Mouse (Mus musculus) gastrocnemius, adult 2 months (tissue): ENCODE results near the gene Sec16a. TPM values are rescaled to one million over a fixed set of nuclear protein-coding genes. Genes with fewer than 3 reads are reported as not detected.

ENCODE experiments used
- DNase-seq: peaks from one replicate; pipeline ENCODE4 v3.0.0; 2022
- H3K27ac ChIP-seq: fragments of 200-600 bp; 2 replicates; pipeline ENCODE4 v1.8.1; 2022; ENCODE audit warnings: mild to moderate bottlenecking
- H3K4me3 ChIP-seq: fragments of 200-600 bp; 2 replicates; pipeline ENCODE4 v1.8.1; 2022; ENCODE audit warnings: mild to moderate bottlenecking, moderate library complexity
- CTCF ChIP-seq: fragments of 200-600 bp; IDR thresholded peaks from 2 replicates; pipeline ENCODE4 v1.8.1; 2022; ENCODE audit warnings: antibody characterized with exemption, mild to moderate bottlenecking, moderate library complexity
- intact Hi-C: fragments of 180-260 bp; cut with DNase I; formaldehyde crosslinking; loops from one replicate; pipeline ENCODE4 v1.15.1; 2025
- total RNA-seq, 2 experiments: library from RNA; stranded (reverse); gene quantifications; 2 replicates each; pipeline ENCODE4 v1.2.3; 2021

Sec16a gene
- total RNA-seq, 2 experiments from 2014 or later: 27.2 to 30.4 TPM

- no peak for DNase-seq
- no peak for TF ChIP-seq CTCF
- H3K27ac ChIP-seq: peak overlapping the region; percentile 62
- H3K4me3 ChIP-seq: peak overlapping the region; percentile 26
- intact Hi-C loops: no loop called here
Measured at GRCm38 (mm10) chr2:26483230-26483869, 38.3 kb upstream of the Sec16a start.

GRCm38 (mm10) chr2:26482824-26483223 lies 37.8 kb upstream of the Sec16a start:
- peak overlapping the region; percentile 26 for H3K4me3 ChIP-seq
- intact Hi-C loops: no loop called here
- no peak for TF ChIP-seq CTCF
- no peak for DNase-seq
- H3K27ac ChIP-seq: peak overlapping the region; percentile 62

GRCm38 (mm10) chr2:26481724-26482495 lies 36.9 kb upstream of the Sec16a start:
- DNase-seq: no peak
- intact Hi-C loops: no loop called here
- H3K4me3 ChIP-seq: no peak overlapping the region
- no peak for TF ChIP-seq CTCF
- peak overlapping the region; percentile 62 for H3K27ac ChIP-seq

- no peak for TF ChIP-seq CTCF
- DNase-seq: no peak
- Histone ChIP-seq H3K4me3 (no peak overlapping the region), H3K27ac (no peak overlapping the region)
- intact Hi-C loops: no loop called here
Measured at GRCm38 (mm10) chr2:26480911-26481310, 35.9 kb upstream of the Sec16a start.

DNA sequence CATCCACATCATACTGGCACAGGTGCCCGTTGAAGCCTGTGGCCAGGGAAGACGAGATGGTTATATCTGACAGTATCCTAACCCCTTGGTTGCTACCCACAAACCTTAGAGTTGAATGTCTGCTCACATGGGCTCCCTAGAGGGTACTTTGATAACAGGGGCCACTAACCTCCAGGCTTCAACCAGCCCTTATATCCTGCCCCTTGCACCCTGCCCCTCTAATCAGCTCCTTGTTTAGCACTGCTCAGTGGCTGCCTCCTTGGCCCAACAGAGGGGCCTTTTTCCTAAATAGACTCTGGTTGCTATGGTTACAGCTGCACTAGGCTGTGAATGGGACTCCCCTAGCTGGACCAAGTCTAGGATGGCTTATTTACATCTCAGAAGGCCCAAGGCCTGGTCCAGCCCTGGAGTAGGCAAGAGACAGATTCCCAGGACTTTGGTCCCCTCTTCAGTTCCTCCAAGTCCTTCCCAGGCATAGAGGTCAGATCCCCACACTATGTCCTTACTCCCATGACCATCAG lies 33.7 kb upstream of the Sec16a start:
- no peak for DNase-seq
- Histone ChIP-seq H3K4me3 (no peak overlapping the region), H3K27ac (peak overlapping the region; percentile 20; the same call in 1 of the 2 replicates)
- no peak for TF ChIP-seq CTCF
- intact Hi-C loops: no loop called here

DNA sequence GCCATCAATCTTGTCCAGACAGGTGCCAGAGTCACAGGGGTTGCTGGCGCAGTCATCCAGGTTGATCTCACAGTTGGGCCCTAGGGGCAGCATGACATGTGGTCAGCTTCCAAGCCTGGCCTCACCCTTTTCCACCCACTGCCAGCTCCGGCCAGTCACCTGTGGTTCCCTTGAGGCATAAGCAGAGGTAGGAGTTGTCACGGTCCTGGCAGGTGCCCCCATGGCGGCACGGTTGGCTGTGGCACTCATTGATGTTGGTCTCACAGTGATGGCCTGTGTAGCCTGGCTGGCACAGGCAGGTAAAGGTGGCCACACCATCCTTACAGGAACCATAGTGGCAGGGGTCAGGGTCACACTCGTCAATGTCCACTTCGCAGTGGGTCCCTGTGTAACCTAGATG lies 32.9 kb upstream of the Sec16a start:
- TF ChIP-seq CTCF: no peak
- intact Hi-C loops: no loop called here
- DNase-seq: no peak
- Histone ChIP-seq H3K27ac (peak overlapping the region; percentile 88; the same call in 1 of the 2 replicates), H3K4me3 (no peak overlapping the region)

DNA sequence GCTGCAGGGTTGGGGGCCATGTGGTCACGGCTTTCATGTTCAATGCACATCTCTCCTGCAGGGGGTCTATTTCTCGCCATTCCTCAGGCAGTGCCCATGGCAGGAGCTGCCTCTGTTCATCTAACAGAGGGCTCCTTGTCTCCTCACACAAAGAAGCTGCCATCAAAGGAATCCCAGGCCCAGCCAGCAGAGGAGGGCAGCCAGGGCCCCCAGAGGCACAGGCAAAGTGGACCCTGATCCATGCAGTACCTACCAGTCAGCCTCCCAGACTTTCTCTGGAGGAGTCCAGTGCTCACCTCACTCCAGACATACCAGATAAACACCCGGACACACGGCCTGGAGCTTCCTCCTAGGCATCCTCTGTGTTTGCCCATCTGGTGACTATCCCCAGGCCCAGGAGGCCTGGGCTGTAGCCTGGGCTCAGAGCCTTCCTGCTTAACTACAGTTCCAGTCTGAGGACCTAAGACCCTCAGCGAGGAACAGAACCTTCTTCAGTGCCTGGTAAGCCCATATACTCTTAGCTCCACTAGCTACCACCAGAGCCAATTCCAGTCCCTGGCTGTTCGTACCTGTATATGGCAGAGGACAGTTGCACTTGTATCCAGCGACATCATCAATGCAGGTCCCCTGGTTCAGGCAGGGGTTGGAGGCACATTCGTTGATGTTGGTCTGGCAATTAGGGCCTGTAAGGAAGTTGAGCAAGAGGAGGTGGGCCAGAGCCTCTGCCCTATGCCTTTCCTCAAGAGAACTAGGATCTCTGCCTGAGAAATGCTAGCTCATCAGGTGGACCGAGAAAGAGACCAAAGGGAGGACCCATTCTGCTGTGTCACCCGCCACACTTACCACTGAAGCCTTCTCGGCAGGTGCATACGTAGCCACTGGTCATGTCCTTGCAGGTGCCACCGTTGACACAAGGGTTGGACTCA lies 30.8 kb upstream of the Sec16a start:
- intact Hi-C loops: no loop called here
- Histone ChIP-seq H3K27ac (peak overlapping the region; percentile 88), H3K4me3 (peak overlapping the region; percentile 46)
- no peak for DNase-seq
- TF ChIP-seq CTCF: no peak

DNA sequence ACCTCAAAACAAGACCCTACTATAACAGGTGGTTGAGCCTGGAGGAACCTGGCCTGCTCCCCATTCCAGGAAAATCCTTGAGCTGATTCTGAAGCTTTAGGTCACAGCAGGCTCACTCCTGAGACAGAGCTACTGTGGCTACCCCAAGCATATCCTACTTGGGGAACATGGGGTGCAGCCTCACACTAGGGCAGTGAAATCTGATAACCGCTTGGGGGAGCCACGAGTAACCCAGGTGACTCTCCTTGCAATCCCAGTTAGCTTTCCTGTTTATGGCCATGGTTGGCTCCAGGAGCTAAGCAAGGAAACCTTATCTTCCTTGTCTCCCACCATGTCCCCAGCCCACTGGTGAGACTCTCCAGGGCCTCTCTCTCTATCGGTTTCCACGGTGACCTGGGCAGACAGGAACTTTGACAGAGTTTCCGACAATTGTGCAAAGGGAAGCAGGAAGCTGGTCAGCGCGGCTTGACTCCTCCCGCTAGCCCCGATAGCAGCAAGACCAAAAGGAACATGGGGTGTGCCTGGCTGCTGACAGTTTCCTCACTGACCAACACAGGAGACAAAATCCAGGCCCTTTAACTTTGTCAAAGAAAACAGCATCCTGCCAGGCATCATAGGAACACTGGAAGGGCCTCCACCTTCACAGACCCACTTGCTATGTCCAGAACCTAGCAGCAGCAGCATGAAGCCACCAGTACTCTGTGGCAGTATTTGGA lies 29.9 kb upstream of the Sec16a start:
- intact Hi-C loops: no loop called here
- Histone ChIP-seq H3K4me3 (peak overlapping the region; percentile 46; the same call in 1 of the 2 replicates), H3K27ac (peak overlapping the region; percentile 88)
- peak; percentile 59 for DNase-seq
- TF ChIP-seq CTCF: peak; percentile 56

GRCm38 (mm10) chr2:26472312-26473090 lies 27.5 kb upstream of the Sec16a start:
- Histone ChIP-seq H3K27ac (0 out of 2 replicates have a peak overlapping the region, but pooled peaks have one; percentile 7), H3K4me3 (no peak overlapping the region)
- intact Hi-C loops: no loop called here
- TF ChIP-seq CTCF: no peak
- DNase-seq: no peak

GRCm38 (mm10) chr2:26471652-26472285 lies 26.8 kb upstream of the Sec16a start:
- intact Hi-C loops: no loop called here
- no peak for DNase-seq
- Histone ChIP-seq H3K4me3 (no peak overlapping the region), H3K27ac (0 out of 2 replicates have a peak overlapping the region, but pooled peaks have one; percentile 7)
- no peak for TF ChIP-seq CTCF

DNA sequence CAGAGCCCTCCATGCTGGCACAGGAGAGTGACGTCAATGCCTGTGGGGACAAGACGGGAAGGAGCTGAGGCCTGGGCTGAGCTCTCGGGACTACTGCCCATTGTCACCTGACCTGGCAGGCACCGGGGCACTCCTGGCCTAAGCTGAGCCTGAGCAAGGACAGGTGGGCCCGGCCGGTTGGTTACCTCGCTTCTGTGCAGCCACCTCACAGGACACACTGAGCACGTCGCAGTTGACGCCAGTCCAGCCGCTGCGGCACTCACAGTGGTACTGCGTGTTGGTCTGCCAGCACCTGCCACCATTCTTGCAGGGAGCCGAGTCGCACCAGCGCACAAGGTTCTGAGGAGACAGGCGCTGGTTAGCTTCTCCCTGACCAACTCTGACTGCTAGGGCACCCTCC lies 26.0 kb upstream of the Sec16a start:
- Histone ChIP-seq H3K27ac (no peak overlapping the region), H3K4me3 (no peak overlapping the region)
- no peak for TF ChIP-seq CTCF
- no peak for DNase-seq
- intact Hi-C loops: no loop called here
